ENCODE assay signal across 10 mouse cellular contexts in the genomic region with DNA sequence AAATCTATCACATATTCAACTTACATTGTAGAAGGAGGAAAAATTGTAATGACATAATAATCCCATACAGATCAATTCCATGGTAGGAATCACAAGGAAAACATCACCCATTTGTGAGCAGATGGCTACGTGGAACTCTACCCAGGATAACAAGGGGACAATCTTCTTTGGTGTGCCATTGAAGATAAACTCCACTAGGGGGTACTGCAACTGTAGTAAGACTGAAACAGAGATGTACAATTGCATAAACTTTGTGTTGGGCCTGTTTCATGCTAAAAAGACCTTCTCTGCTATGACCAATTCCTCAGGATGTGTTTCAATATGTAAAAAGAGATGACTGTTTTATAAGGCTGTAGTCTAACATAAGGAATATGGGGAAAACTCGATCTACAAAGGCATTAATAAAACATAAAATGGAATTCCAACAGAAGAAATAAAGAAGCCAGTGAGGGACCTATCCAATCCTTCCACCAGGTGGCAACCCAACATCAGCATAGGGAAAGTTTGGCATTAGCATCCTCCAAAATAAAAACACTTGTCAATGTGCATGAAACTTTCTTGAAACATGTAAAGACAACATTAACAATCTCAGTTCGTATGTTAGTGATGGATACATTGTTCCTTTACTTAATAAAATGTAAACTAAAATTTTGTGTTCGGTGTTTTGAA. TPM values are rescaled to one million over a fixed set of nuclear protein-coding genes. Genes with fewer than 3 reads are reported as not detected.
A peak's percentile ranks its signal among the peaks of the same experiment; 100 is the strongest.
DNase-seq lines count a peak whose midpoint lies in the region; ATAC-seq and TF ChIP-seq lines count a peak whose summit lies in the region.
"Had no signal": no experiment of that assay in that cellular context is flagged by ENCODE, and none has a peak within 500 bp of the region (broad histone marks: within the 10 kb centered on the region; RNA-seq: fewer than 3 reads in every experiment).

No protein-coding gene starts in this region.

- H3K27ac ChIP-seq in liver, embryonic 14.5 days = no peak overlapping the region
- H3K27ac ChIP-seq in liver, embryonic 12.5 days = no peak overlapping the region
- H3K27ac ChIP-seq: midbrain, embryonic 12.5 days had no signal

- no peak overlapping the region for H3K4me3 ChIP-seq in liver, embryonic 14.5 days (ENCODE audit: insufficient read depth in 1 of 2, low read depth in 2 of 2, low read length in 2 of 2)
- no peak overlapping the region for H3K4me3 ChIP-seq in liver, embryonic 12.5 days
- H3K4me3 ChIP-seq: midbrain, embryonic 12.5 days had no signal

- H3K4me2 ChIP-seq in liver, embryonic 14.5 days (ENCODE audit: low read depth) = no peak overlapping the region
- no peak overlapping the region for H3K4me2 ChIP-seq in liver, embryonic 12.5 days
- H3K4me2 ChIP-seq: midbrain, embryonic 12.5 days had no signal

- H3K4me1 ChIP-seq in liver, embryonic 14.5 days (replicated peaks; ENCODE audit: control insufficient read depth in 2 of 2, insufficient read depth in 2 of 2, low read length in 1 of 2) = no peaks in the 10 kb centered on the region
- H3K4me1 ChIP-seq in liver, embryonic 12.5 days = no peaks in the 10 kb centered on the region
- H3K4me1 ChIP-seq: midbrain, embryonic 12.5 days had no signal

- peak; percentile 25 for DNase-seq in heart, postnatal 4 days
- DNase-seq in heart, adult 9 months (ENCODE audit: low spot score in 2 of 2) = no peak
- DNase-seq in liver, embryonic 14.5 days (ENCODE audit: low read depth in 3 of 3, low spot score in 3 of 3) = no peak
- peak; percentile 12 for DNase-seq in ES-CJ7 (ENCODE audit: low read depth, low spot score)
- peak; percentile 39 for DNase-seq in embryo, embryonic 10.5 days (ENCODE audit: low spot score)
- DNase-seq in gastrocnemius, postnatal 4 days (ENCODE audit: low spot score in 2 of 2) = no peak
- no peak for DNase-seq in cerebellum, adult 11-12 months

- no peaks in the 10 kb centered on the region for H3K36me3 ChIP-seq in liver, embryonic 14.5 days (replicated peaks; ENCODE audit: control insufficient read depth, insufficient read depth, low read depth)
- H3K36me3 ChIP-seq in liver, embryonic 12.5 days = no peaks in the 10 kb centered on the region
- H3K36me3 ChIP-seq: G1E; midbrain, embryonic 12.5 days had no signal

- no peak overlapping the region for H3K9ac ChIP-seq in liver, embryonic 14.5 days (replicated peaks)
- H3K9ac ChIP-seq in liver, embryonic 12.5 days = no peak overlapping the region
- H3K9ac ChIP-seq: midbrain, embryonic 12.5 days had no signal

- 42% methylated on average over 4 of the region's 4 CpGs for WGBS in liver, embryonic 14.5 days (ENCODE audit: insufficient replicate concordance)
- WGBS in liver, embryonic 12.5 days (ENCODE audit: insufficient replicate concordance) = 40% methylated on average over 4 of the region's 4 CpGs

- peak; percentile 12; the same call in 1 of the 2 replicates for TF ChIP-seq CTCF in liver, embryonic 14.5 days (IDR thresholded peaks at IDR 0.05; ENCODE audit: low read depth)

- no peak for TF ChIP-seq EP300 in liver, embryonic 14.5 days (IDR thresholded peaks at IDR 0.05; ENCODE audit: low read depth)

- no peaks in the 10 kb centered on the region for H3K27me3 ChIP-seq in liver, embryonic 14.5 days (ENCODE audit: control insufficient read depth, insufficient read depth, low read length)
- no peaks in the 10 kb centered on the region for H3K27me3 ChIP-seq in liver, embryonic 12.5 days (replicated peaks)

- no peaks in the 10 kb centered on the region for H3K9me3 ChIP-seq in liver, embryonic 14.5 days (ENCODE audit: control insufficient read depth, low read length)
- no peaks in the 10 kb centered on the region for H3K9me3 ChIP-seq in liver, embryonic 12.5 days (replicated peaks)
- H3K9me3 ChIP-seq: G1E; midbrain, embryonic 12.5 days had no signal

- no peak for ATAC-seq in liver, embryonic 14.5 days (ENCODE audit: insufficient read depth)
- no peak for ATAC-seq in liver, embryonic 12.5 days

RNA-seq across cellular contexts. Expression of a gene that starts 15.1 kb away (rescaled TPM):
- 100 to 1,000 TPM; 625 to 708 TPM for total RNA-seq in heart, postnatal 4 days (2021)
- polyA plus RNA-seq in liver, embryonic 14.5 days (2012; rRNA removed) = 21.2 and 34.8 TPM in 2 replicates
- polyA plus RNA-seq in liver, embryonic 14.5 days (2014; fragmentation: Nextera tagmentation; extraction: Ambion mirVana) = 51.2 and 53.4 TPM in 2 replicates
- polyA plus RNA-seq in liver, embryonic 12.5 days (2016; fragmentation: Nextera tagmentation; extraction: Ambion mirVana) = 74.0 and 74.5 TPM in 2 replicates
- 100 to 1,000 TPM; 287 to 295 TPM for total RNA-seq in gastrocnemius, postnatal 4 days (2021)

Comparison
In these comparisons a context has a peak if more than half of its experiments do, and no peak if none do; other contexts are left out.
1. DNase-seq: peak in heart, postnatal 4 days (single experiment), ES-CJ7 (single experiment) and embryo, embryonic 10.5 days (single experiment); none in heart, adult 9 months (0 of 2), liver, embryonic 14.5 days (0 of 3), gastrocnemius, postnatal 4 days (0 of 2) and cerebellum, adult 11-12 months (single experiment).